ENCODE assay signal across 8 mouse cellular contexts in the genomic region with DNA sequence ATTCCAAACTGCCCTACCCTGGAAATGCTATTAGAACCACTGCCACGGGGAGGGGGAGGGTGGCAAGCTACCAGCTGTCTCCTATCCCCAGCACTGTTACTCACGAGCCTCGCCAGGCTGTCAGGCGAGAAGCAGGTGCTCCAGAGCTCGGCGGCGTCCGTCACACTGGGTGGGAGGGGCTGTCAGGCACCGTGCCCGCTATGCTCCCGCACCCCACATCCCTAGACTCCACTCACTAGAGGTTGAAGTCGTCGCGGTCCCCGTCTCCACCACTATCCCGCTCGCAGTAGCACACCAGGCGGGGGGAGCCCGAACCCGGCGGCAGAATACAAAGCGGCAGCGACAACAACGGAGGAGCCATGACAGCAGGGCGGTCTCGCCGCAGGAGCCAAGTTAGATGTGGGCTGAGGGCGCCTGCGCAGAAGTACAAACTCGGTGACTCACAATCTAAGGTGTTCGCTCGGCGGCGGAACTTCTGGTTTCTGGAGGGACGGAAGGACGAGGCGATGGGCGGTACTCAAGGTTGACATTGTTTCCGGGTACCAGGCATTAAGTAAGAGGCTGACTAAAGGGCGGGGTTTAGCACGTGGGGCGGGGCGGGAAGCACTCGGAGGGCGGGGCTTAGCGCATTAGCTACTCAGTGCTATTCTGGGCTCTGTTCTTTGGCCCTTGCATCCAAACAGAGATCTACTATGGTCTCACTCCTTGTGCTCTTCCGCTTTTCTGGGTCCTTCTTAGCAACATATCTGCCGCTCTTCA. TPM values are rescaled to one million over a fixed set of nuclear protein-coding genes. Genes with fewer than 3 reads are reported as not detected.
A peak's percentile ranks its signal among the peaks of the same experiment; 100 is the strongest.
DNase-seq lines count a peak whose midpoint lies in the region; ATAC-seq lines count a peak whose summit lies in the region.

A gene (minus strand): TSS at position 544 of the 759 bp plus-strand sequence.

- DNase-seq in NIH3T3 (ENCODE audit: low read depth): peak; percentile 98
- DNase-seq in cerebellum, postnatal 10 days: peak; percentile 93
- peak; percentile 89 to 90 for DNase-seq in frontal cortex, postnatal 10 days (ENCODE audit: low spot score in 2 of 2)
- DNase-seq in layer of hippocampus, postnatal 14 days (ENCODE audit: low spot score in 2 of 2): peak; percentile 91 to 93
- peak; percentile 92 for DNase-seq in lung, postnatal 14 days
- DNase-seq in retina, adult 2 months (ENCODE audit: low read depth, low spot score): peak; percentile 82
- peak; percentile 93 to 96 for DNase-seq in thymus, postnatal 36 days

- H3K9me3 ChIP-seq in hindbrain, embryonic 12.5 days (replicated peaks): no peaks in the 10 kb centered on the region

- peak within 1 kb of the TSS; percentile 81 for H3K9ac ChIP-seq in hindbrain, embryonic 12.5 days

- H3K4me3 ChIP-seq in hindbrain, embryonic 12.5 days: peak within 1 kb of the TSS; percentile 63

- H3K27ac ChIP-seq in hindbrain, embryonic 12.5 days: peak within 1 kb of the TSS; percentile 94

- H3K4me2 ChIP-seq in hindbrain, embryonic 12.5 days (replicated peaks): peak within 1 kb of the TSS; percentile 80

- no peaks in the 10 kb centered on the region for H3K27me3 ChIP-seq in hindbrain, embryonic 12.5 days

- WGBS in hindbrain, embryonic 12.5 days: 1% methylated on average over 48 of the region's 48 CpGs

- peaks cover 18% of the 10 kb centered on the region; the same call in 1 of the 2 replicates for H3K36me3 ChIP-seq in hindbrain, embryonic 12.5 days

- peak; percentile 90 for ATAC-seq in hindbrain, embryonic 12.5 days (ENCODE audit: low FRiP score)

- peaks cover 22% of the 10 kb centered on the region for H3K4me1 ChIP-seq in hindbrain, embryonic 12.5 days

RNA-seq across cellular contexts. Expression of the gene that starts here (rescaled TPM):
- polyA plus RNA-seq in hindbrain, embryonic 12.5 days (2016; fragmentation: Nextera tagmentation; extraction: Ambion mirVana): 41.6 and 49.4 TPM in 2 replicates
- total RNA-seq in layer of hippocampus, postnatal 14 days (2021): 10 to 100 TPM; 52.1 to 57.7 TPM

Comparison
In these comparisons a context has a peak if more than half of its experiments do, and no peak if none do; other contexts are left out.
1. Peak in every context shown above with its lines: DNase-seq, ATAC-seq, H3K4me3 ChIP-seq and H3K27ac ChIP-seq.